Mouse (Mus musculus) embryonic facial prominence, embryonic 15.5 days (tissue): ENCODE measurements at regions not wholly inside any gene's neighbourhood (a gene's known extent, or its start where the extent isn't known, plus 50 kb on each side); places are given as distances from the start of the nearest gene placed in this dataset.
A peak's percentile ranks its signal among the peaks of the same experiment; 100 is the strongest.

Experiments used
- ATAC-seq: fragments of 200-750 bp; cut with Nextera tagmentation; 2 replicates; pipeline ENCODE4 v1.8.0; 2017; ENCODE audit warnings: low read depth, moderate TSS enrichment; ENCODE audit not compliant: insufficient number of reproducible peaks, low FRiP score, low TSS enrichment
- H3K27ac ChIP-seq: fragments of 300-500 bp; sonication (generic); replicated peaks from 2 replicates; pipeline ENCODE4 v1.5.1; 2015; ENCODE audit warnings: mild to moderate bottlenecking, inconsistent platforms
- H3K27me3 ChIP-seq: fragments of 300-500 bp; sonication (generic); 2 replicates; pipeline ENCODE4 v1.6.1; 2015; ENCODE audit warnings: inconsistent platforms
- H3K36me3 ChIP-seq: fragments of 300-500 bp; sonication (generic); 2 replicates; pipeline ENCODE4 v1.6.1; 2015; ENCODE audit warnings: mild to moderate bottlenecking, inconsistent platforms
- H3K4me1 ChIP-seq: fragments of 300-500 bp; sonication (generic); 2 replicates; pipeline ENCODE4 v1.6.1; 2015; ENCODE audit warnings: inconsistent platforms
- H3K4me2 ChIP-seq: fragments of 300-500 bp; sonication (generic); replicated peaks from 2 replicates; pipeline ENCODE4 v1.6.1; 2015; ENCODE audit warnings: mild to moderate bottlenecking, inconsistent platforms
- H3K4me3 ChIP-seq: fragments of 300-500 bp; sonication (generic); replicated peaks from 2 replicates; pipeline ENCODE4 v1.5.1; 2015; ENCODE audit warnings: mild to moderate bottlenecking, inconsistent platforms
- H3K9ac ChIP-seq: fragments of 300-500 bp; sonication (generic); 2 replicates; pipeline ENCODE4 v1.6.1; 2015; ENCODE audit warnings: inconsistent platforms
- H3K9me3 ChIP-seq: fragments of 300-500 bp; sonication (generic); replicated peaks from 2 replicates; pipeline ENCODE4 v1.6.1; 2016; ENCODE audit warnings: inconsistent platforms
- WGBS: fragments of 180-500 bp; shearing (Covaris S2); methylation state at CpG from one replicate; pipeline ENCODE4 v1.1.7; 2015; 5-methylcytosine and 5-hydroxymethylcytosine counted together

DNA sequence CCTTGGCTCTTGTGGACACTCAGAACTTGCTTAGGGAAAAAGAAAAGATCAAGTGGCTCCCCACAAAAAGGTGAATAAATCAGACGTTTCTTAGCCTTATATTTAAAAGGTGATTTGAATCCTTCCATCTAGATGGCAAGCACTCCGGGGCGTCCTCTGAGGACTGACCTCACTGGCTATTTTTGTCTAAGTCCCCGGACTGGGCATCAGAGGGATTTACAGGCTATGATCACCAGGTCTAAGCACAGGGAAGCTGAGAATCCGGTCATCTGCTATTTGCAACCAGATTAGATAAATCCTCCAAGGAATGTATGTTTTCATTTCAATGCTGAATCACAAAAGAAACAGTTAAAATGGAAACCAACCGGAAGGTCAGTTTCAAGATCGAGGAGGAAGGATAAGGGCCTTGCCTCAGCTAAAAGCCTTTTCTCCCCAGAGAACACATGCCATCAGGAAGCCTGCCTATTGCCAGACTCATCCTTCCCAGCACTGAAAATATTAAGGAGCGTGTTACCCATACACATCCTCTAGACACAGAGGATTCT, 342.1 kb downstream of the Lpin1 start:
- Histone ChIP-seq H3K27me3 (no peaks in the 10 kb centered on the region), H3K27ac (no peak overlapping the region), H3K4me1 (no peaks in the 10 kb centered on the region), H3K4me2 (no peak overlapping the region), H3K9me3 (no peaks in the 10 kb centered on the region), H3K9ac (no peak overlapping the region), H3K4me3 (no peak overlapping the region), H3K36me3 (no peaks in the 10 kb centered on the region)
- 68% methylated on average over 8 of the region's 8 CpGs for WGBS
- ATAC-seq = no peak

DNA sequence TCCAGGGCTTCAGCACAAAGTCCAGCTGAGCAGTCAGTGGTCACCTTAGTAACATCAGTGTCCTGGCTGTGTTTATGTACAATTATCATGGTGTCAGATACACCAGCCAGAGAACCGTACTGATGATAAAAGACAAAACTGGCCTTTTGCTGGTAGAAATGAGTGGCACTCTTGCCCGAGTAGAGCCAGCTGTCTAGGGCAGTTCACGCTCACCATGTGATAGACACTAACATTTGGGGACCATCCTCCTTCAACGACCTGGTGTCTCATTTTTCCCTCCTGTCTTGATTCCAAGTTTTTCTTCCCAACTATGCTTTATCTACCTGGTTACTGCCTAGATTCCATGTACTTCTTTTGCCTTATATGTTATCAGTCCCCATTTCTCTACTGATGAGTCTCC, 349.3 kb downstream of the Lpin1 start:
- no peak overlapping the region for H3K4me2 ChIP-seq
- no peaks in the 10 kb centered on the region for H3K27me3 ChIP-seq
- H3K9ac ChIP-seq = no peak overlapping the region
- H3K27ac ChIP-seq = no peak overlapping the region
- WGBS = 82% methylated on average over 4 of the region's 4 CpGs
- no peak overlapping the region for H3K4me3 ChIP-seq
- no peak for ATAC-seq
- no peaks in the 10 kb centered on the region for H3K4me1 ChIP-seq
- H3K36me3 ChIP-seq = no peaks in the 10 kb centered on the region
- no peaks in the 10 kb centered on the region for H3K9me3 ChIP-seq

DNA sequence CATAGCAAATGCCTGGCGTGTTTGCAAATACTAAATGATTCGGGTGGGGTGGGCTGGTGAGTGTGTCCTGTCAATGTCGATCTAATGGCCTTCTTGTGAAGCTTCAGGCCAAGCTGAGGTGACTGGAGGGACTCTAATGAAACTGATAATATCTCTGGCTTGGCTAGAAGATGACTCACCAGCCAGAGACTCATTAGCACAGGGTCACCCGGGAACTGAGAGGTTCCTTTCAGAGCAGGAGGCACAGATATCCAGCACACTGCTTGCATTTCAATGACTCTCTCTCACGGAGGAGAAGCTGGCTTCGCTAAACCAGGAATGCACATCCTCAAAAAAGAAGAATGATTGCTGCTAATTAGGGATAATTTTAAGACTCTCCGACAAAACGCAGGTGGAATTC, 349.8 kb downstream of the Lpin1 start:
- no peaks in the 10 kb centered on the region for H3K27me3 ChIP-seq
- no peak overlapping the region for H3K27ac ChIP-seq
- no peak overlapping the region for H3K9ac ChIP-seq
- no peaks in the 10 kb centered on the region for H3K4me1 ChIP-seq
- H3K4me3 ChIP-seq = no peak overlapping the region
- H3K9me3 ChIP-seq = no peaks in the 10 kb centered on the region
- no peaks in the 10 kb centered on the region for H3K36me3 ChIP-seq
- 55% methylated on average over 8 of the region's 8 CpGs for WGBS
- no peak overlapping the region for H3K4me2 ChIP-seq
- no peak for ATAC-seq

DNA sequence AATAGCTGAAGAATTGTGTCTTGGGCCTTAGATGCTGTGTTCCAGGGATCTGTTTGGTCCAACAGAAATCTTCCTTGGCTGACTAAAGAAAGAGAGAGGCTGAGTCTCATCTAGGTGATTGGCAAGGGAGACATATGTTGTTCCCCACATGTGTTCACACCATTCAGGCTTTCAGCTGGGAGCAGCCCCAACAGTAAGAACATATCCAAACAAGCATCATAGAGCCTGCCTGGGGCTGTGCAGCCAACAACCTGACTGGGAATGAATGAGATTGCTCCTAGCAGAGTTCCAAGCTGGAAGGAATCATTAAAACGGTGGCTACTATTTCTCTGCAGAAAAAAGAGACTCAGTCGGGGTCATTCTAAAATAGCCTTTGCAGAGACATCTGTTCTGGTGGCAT, 350.3 kb downstream of the Lpin1 start:
- Histone ChIP-seq H3K4me1 (no peaks in the 10 kb centered on the region), H3K9me3 (no peaks in the 10 kb centered on the region), H3K27ac (no peak overlapping the region), H3K9ac (no peak overlapping the region), H3K36me3 (no peaks in the 10 kb centered on the region), H3K4me3 (no peak overlapping the region), H3K27me3 (no peaks in the 10 kb centered on the region), H3K4me2 (no peak overlapping the region)
- no peak for ATAC-seq
- 68% methylated on average over 2 of the region's 2 CpGs for WGBS

DNA sequence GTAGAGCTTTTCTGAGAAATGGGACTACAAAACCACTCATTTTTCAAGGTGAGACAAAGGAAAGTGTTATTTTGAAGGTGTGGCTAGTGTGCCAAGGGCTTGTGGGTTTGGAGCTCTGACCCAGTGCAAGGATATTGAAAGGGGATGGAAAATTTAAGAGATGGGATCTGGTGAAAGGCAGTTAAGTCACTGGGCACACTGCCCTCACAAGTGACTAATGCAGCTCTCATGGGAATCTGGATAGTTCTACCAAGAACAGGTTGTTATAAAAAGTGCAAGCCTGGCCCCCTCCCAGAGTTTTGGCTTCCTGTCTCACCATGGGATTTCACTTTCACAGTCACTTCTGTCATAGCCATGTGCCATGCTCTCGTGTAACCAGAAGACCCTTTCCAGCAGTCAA, 360.1 kb downstream of the Lpin1 start:
- no peak overlapping the region for H3K4me3 ChIP-seq
- ATAC-seq = no peak
- no peak overlapping the region for H3K27ac ChIP-seq
- WGBS = 79% methylated on average over 1 of the region's 1 CpGs
- H3K4me1 ChIP-seq = no peaks in the 10 kb centered on the region
- H3K36me3 ChIP-seq = no peaks in the 10 kb centered on the region
- no peak overlapping the region for H3K9ac ChIP-seq
- no peak overlapping the region for H3K4me2 ChIP-seq
- no peaks in the 10 kb centered on the region for H3K27me3 ChIP-seq
- no peaks in the 10 kb centered on the region for H3K9me3 ChIP-seq

DNA sequence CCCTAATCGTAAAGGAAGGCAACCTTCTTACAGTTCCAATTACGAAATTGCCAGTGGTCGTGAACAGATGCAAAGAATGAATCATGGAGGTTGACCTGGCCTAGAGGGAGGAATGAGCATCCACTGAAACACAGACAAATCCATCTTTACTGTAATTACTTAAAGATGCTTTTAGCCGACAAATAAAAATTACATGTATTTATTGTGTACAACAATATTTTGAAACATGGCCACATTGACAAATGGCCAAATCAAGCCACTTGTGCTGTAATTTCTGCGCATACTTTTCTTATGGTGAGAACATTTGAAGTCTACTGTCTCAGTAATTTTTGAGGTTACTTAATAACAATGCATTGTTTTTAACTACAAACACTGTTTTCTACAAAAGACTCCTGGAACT, 360.7 kb downstream of the Lpin1 start:
- no peak overlapping the region for H3K27ac ChIP-seq
- no peaks in the 10 kb centered on the region for H3K36me3 ChIP-seq
- H3K9me3 ChIP-seq = no peaks in the 10 kb centered on the region
- H3K4me1 ChIP-seq = no peaks in the 10 kb centered on the region
- no peak overlapping the region for H3K9ac ChIP-seq
- ATAC-seq = no peak
- H3K27me3 ChIP-seq = no peaks in the 10 kb centered on the region
- no peak overlapping the region for H3K4me2 ChIP-seq
- H3K4me3 ChIP-seq = no peak overlapping the region
- 83% methylated on average over 5 of the region's 5 CpGs for WGBS

DNA sequence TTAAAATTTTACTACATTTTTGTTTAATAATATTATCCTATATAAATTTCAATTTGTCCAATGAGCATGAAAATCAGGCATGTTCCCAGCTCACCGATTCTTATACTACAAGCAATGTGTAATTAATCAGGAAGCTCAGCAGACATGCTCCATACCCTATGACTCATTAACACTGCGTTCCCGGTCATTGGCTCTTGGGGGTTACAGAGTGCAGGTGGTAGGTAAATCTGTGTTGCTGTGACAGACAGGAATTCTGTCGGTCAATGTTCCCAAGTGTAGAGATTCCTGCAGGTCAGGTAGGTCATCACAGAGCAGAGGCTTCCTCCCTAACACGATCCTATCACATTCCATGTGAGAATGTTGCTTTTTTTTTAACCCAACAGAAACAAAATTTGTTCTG, 371.0 kb downstream of the Lpin1 start:
- Histone ChIP-seq H3K36me3 (no peaks in the 10 kb centered on the region), H3K27me3 (no peaks in the 10 kb centered on the region), H3K4me1 (no peaks in the 10 kb centered on the region), H3K4me3 (no peak overlapping the region), H3K27ac (no peak overlapping the region), H3K9ac (no peak overlapping the region), H3K9me3 (no peaks in the 10 kb centered on the region), H3K4me2 (no peak overlapping the region)
- WGBS = 53% methylated on average over 5 of the region's 5 CpGs
- ATAC-seq = no peak

DNA sequence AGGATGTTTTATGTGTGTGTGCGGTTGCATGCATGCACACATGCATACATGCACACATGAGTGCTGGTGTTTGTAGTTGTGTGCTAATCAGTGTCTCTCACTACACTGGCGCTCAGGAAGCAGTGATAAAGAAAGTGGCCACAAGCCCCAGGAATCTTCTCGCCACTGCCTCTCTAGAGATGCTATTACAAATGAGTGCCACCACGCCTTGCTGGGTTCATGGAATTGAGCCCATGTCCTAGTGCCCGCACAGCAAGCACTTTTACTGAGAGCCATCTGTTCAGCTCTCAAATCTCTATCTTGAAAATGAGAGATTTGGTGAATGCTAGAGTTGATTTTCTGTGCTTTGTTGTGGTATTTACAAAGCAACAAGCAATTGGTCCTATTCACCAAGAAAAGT, 373.3 kb downstream of the Lpin1 start:
- Histone ChIP-seq H3K27me3 (no peaks in the 10 kb centered on the region), H3K9me3 (no peaks in the 10 kb centered on the region), H3K4me3 (no peak overlapping the region), H3K4me2 (no peak overlapping the region), H3K36me3 (no peaks in the 10 kb centered on the region), H3K27ac (no peak overlapping the region), H3K9ac (no peak overlapping the region), H3K4me1 (no peaks in the 10 kb centered on the region)
- WGBS = 86% methylated on average over 5 of the region's 5 CpGs
- ATAC-seq = no peak

DNA sequence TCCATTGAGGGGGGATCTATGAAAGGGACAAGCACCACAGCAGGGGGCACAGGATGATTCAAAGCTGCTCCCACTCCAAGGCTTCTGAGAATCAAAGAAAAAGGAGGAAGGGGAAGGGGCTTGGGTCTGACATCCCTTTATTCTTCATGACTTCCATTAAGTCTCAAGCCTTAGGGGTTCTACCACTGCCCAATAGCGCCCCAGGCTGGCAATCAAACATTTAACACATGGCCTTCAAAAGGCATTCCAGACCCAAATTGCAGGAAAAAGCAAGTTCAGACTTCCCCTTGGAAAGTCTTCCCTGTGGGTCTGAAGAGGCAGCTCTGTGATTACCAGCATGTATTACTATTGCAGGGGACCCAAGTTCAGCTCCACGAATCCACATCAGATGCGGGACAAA, 377.2 kb downstream of the Lpin1 start:
- 78% methylated on average over 3 of the region's 3 CpGs for WGBS
- Histone ChIP-seq H3K36me3 (no peaks in the 10 kb centered on the region), H3K27ac (no peak overlapping the region), H3K9ac (no peak overlapping the region), H3K4me2 (no peak overlapping the region), H3K27me3 (no peaks in the 10 kb centered on the region), H3K4me1 (no peaks in the 10 kb centered on the region), H3K4me3 (no peak overlapping the region), H3K9me3 (no peaks in the 10 kb centered on the region)
- no peak for ATAC-seq

DNA sequence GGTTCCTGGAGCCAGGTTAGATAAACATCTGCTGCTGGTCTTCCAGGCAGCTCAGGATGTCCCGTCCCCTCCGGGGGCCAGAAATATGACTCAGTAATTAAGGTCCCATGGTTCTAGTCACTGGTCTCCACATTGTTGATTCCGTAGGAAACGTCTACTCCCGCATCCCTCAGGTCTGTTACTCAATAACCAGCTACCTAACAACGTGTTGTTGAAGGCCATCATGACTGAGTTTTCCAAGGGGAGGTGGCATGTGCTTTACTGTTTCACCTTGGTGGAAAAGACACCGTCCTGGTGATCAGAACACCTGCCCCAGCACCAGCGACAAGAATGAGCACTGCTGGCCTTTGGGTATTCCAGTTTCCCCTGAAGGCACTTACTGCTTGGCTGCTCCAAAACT, 377.9 kb downstream of the Lpin1 start:
- H3K4me3 ChIP-seq = no peak overlapping the region
- H3K27ac ChIP-seq = no peak overlapping the region
- no peaks in the 10 kb centered on the region for H3K9me3 ChIP-seq
- 84% methylated on average over 8 of the region's 8 CpGs for WGBS
- no peak overlapping the region for H3K4me2 ChIP-seq
- no peaks in the 10 kb centered on the region for H3K4me1 ChIP-seq
- H3K27me3 ChIP-seq = no peaks in the 10 kb centered on the region
- no peaks in the 10 kb centered on the region for H3K36me3 ChIP-seq
- ATAC-seq = no peak
- no peak overlapping the region for H3K9ac ChIP-seq

DNA sequence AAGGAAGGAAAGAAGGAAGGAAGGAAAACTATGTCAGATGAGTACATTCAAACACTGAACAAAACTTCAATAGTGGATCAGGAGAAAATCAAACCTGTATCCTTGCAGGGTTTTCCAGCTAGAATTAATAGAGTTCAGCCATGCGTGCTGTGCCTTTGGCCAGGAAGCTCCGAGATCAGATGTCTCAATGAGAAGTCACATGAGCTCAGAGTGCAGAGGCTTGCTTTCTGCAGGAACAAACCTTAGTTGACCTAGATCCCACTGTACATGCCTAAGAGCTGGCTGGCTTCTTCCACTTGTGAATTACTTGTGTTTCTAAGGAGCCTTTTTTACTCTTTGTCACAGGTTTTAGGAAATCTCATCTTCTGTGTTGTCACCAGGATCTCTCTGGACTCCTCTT, 378.7 kb downstream of the Lpin1 start:
- no peak for ATAC-seq

DNA sequence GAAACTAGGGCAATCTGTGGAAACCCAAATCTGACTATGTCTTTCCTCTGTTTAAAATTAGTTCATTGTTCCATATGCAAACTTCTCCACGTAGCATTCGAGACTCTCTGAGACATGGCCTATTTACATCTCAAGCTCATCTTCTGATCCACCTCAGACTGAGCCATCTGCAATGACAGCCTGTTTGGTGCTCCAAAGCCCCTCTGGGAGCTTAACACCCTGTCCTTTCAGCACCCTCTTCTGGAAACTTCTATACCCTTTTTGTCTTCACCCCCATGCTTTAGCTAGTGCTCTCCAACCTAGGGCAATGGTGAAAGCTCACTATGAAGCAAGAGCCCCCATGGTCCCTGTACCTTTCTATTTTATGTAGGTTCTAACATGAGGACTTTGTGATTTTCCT, 379.7 kb downstream of the Lpin1 start:
- Histone ChIP-seq H3K4me2 (no peak overlapping the region), H3K9ac (no peak overlapping the region), H3K36me3 (no peaks in the 10 kb centered on the region), H3K27me3 (no peaks in the 10 kb centered on the region), H3K4me1 (no peaks in the 10 kb centered on the region), H3K9me3 (no peaks in the 10 kb centered on the region), H3K4me3 (no peak overlapping the region), H3K27ac (0 out of 2 replicates have a peak overlapping the region, but pooled peaks have one; percentile 28)
- no peak for ATAC-seq
- WGBS = 64% methylated on average over 2 of the region's 2 CpGs

More for the DNA sequence above, 378.7 kb downstream of the Lpin1 start:
- no peaks in the 10 kb centered on the region for H3K4me1 ChIP-seq
- no peaks in the 10 kb centered on the region for H3K9me3 ChIP-seq
- no peaks in the 10 kb centered on the region for H3K36me3 ChIP-seq
- no peak overlapping the region for H3K4me3 ChIP-seq
- 36% methylated on average over 2 of the region's 2 CpGs for WGBS
- no peaks in the 10 kb centered on the region for H3K27me3 ChIP-seq
- H3K4me2 ChIP-seq = no peak overlapping the region
- H3K9ac ChIP-seq = no peak overlapping the region
- no peak overlapping the region for H3K27ac ChIP-seq
